Mouse (Mus musculus) naive thymus-derived CD4-positive, alpha-beta T cell, adult 2 months (primary cell): ENCODE data around the gene Spocd1.

Experiments used
- DNase-seq: peaks from one replicate; pipeline ENCODE4 v3.0.0-alpha.2; 2011; ENCODE audit warnings: low read depth

The Spocd1 gene

GRCm38 (mm10) chr4:130005593-130005992 lies 76.5 kb downstream of the Spocd1 start:
- no peak for DNase-seq

GRCm38 (mm10) chr4:130006533-130006932 lies 77.5 kb downstream of the Spocd1 start:
- DNase-seq, result no peak
